ENCODE assay signal across 15 mouse cellular contexts in genomic region chr16:30427003-30427402, GRCm38 (mm10).
"Had no signal": no experiment of that assay in that cellular context is flagged by ENCODE, and none has a peak within 500 bp of the region (broad histone marks: within the 10 kb centered on the region; RNA-seq: fewer than 3 reads in every experiment).

No protein-coding gene starts in this region.

- H3K27me3 ChIP-seq: neural tube, embryonic 15.5 days; stomach, embryonic 15.5 days had no signal

- H3K9ac ChIP-seq: neural tube, embryonic 15.5 days; stomach, embryonic 15.5 days had no signal

- H3K9me3 ChIP-seq: neural tube, embryonic 15.5 days; stomach, embryonic 15.5 days had no signal

- H3K4me2 ChIP-seq: neural tube, embryonic 15.5 days; stomach, embryonic 15.5 days had no signal

- H3K4me3 ChIP-seq: neural tube, embryonic 15.5 days; stomach, embryonic 15.5 days had no signal

- H3K36me3 ChIP-seq: neural tube, embryonic 15.5 days; stomach, embryonic 15.5 days had no signal

- DNase-seq: retina, postnatal 1 day; right cerebral cortex, adult 18-20 months; right cerebral cortex, postnatal 14 days; right cerebral cortex, postnatal 25 days; right cerebral cortex, postnatal 4 days; spleen, adult 18-20 months; thymus, adult 18-20 months; thymus, adult 2 months; thymus, postnatal 14 days; thymus, postnatal 25 days; thymus, postnatal 36 days; thymus, postnatal 4 days had no signal

- H3K27ac ChIP-seq: neural tube, embryonic 15.5 days; stomach, embryonic 15.5 days; stomach, postnatal 0 days had no signal

- H3K4me1 ChIP-seq: neural tube, embryonic 15.5 days; stomach, embryonic 15.5 days had no signal
